Mouse (Mus musculus) embryonic facial prominence, embryonic 14.5 days (tissue): ENCODE results near the gene Eml4. TPM values are rescaled to one million over a fixed set of nuclear protein-coding genes. Genes with fewer than 3 reads are reported as not detected.

ENCODE experiments used
- ATAC-seq: fragments of 200-750 bp; cut with Nextera tagmentation; 2 replicates; pipeline ENCODE4 v1.8.0; 2017; ENCODE audit warnings: low read depth, moderate number of reproducible peaks, moderate TSS enrichment
- DNase-seq: peaks from one replicate; pipeline ENCODE4 v3.0.0-alpha.2; 2015; ENCODE audit warnings: low spot score
- H3K27ac ChIP-seq: fragments of 300-500 bp; sonication (generic); replicated peaks from 2 replicates; pipeline ENCODE4 v1.5.1; 2014; ENCODE audit warnings: low read depth, mild to moderate bottlenecking, low read length, moderate library complexity
- H3K27me3 ChIP-seq: fragments of 300-500 bp; sonication (generic); replicated peaks from 2 replicates; pipeline ENCODE4 v1.6.1; 2014; ENCODE audit warnings: low read length; ENCODE audit not compliant: control insufficient read depth, insufficient read depth
- H3K36me3 ChIP-seq: fragments of 300-500 bp; sonication (generic); 2 replicates; pipeline ENCODE4 v1.6.1; 2014; ENCODE audit warnings: low read length, mixed read lengths; ENCODE audit not compliant: control insufficient read depth, insufficient read depth
- H3K4me1 ChIP-seq: fragments of 300-500 bp; sonication (generic); 2 replicates; pipeline ENCODE4 v1.6.1; 2014; ENCODE audit warnings: antibody characterized with exemption, low read length; ENCODE audit not compliant: control insufficient read depth, insufficient read depth
- H3K4me2 ChIP-seq: fragments of 300-500 bp; sonication (generic); 2 replicates; pipeline ENCODE4 v1.6.1; 2014; ENCODE audit warnings: low read depth, mild to moderate bottlenecking, low read length, moderate library complexity, mixed read lengths
- H3K4me3 ChIP-seq: fragments of 300-500 bp; sonication (generic); 2 replicates; pipeline ENCODE4 v1.5.1; 2014; ENCODE audit warnings: low read depth, mild to moderate bottlenecking, low read length
- H3K9ac ChIP-seq: fragments of 300-500 bp; sonication (generic); 2 replicates; pipeline ENCODE4 v1.6.1; 2014; ENCODE audit warnings: low read depth, mild to moderate bottlenecking, low read length, moderate library complexity, mixed read lengths
- H3K9me3 ChIP-seq: fragments of 300-500 bp; sonication (generic); 2 replicates; pipeline ENCODE4 v1.6.1; 2016; ENCODE audit warnings: low read length; ENCODE audit not compliant: control insufficient read depth
- WGBS: fragments of 180-500 bp; shearing (Covaris S2); extraction: QIAGEN DNeasy Blood & Tissue Kit; methylation state at CpG from one replicate; pipeline ENCODE4 v1.1.7; 2014; 5-methylcytosine and 5-hydroxymethylcytosine counted together
- polyA plus RNA-seq: library from polyadenylated mRNA; unstranded; fragments of >200 nt; fragmentation: Nextera tagmentation; extraction: Ambion mirVana; gene quantifications from 2 replicates; pipeline ENCODE4 v1.2.1, GENCODE M21; 2014

Gene Eml4
- polyA plus RNA-seq, 1 experiment from 2014 or later: 35.3 TPM

- Histone ChIP-seq H3K9me3 (no peaks in the 10 kb centered on the region), H3K9ac (no peak overlapping the region), H3K4me2 (no peak overlapping the region), H3K4me1 (peaks cover 20% of the 10 kb centered on the region), H3K27me3 (no peaks in the 10 kb centered on the region), H3K4me3 (no peak overlapping the region), H3K27ac (no peak overlapping the region), H3K36me3 (no peaks in the 10 kb centered on the region)
- no peak for DNase-seq
- WGBS: 87% methylated on average over 3 of the region's 3 CpGs
- no peak for ATAC-seq
Measured at GRCm38 (mm10) chr17:83379791-83380190, 29.1 kb downstream of the Eml4 start.

- DNase-seq (no peak), ATAC-seq (no peak)
- H3K9ac ChIP-seq: no peak overlapping the region
- H3K4me2 ChIP-seq: no peak overlapping the region
- H3K4me3 ChIP-seq: no peak overlapping the region
- no peaks in the 10 kb centered on the region for H3K27me3 ChIP-seq
- no peaks in the 10 kb centered on the region for H3K36me3 ChIP-seq
- H3K27ac ChIP-seq: no peak overlapping the region
- no peaks in the 10 kb centered on the region for H3K9me3 ChIP-seq
- 90% methylated on average over 5 of the region's 5 CpGs for WGBS
- peaks cover 15% of the 10 kb centered on the region for H3K4me1 ChIP-seq
Measured at GRCm38 (mm10) chr17:83382752-83383151, 32.0 kb downstream of the Eml4 start.

- H3K27ac ChIP-seq: no peak overlapping the region
- H3K4me3 ChIP-seq: no peak overlapping the region
- WGBS: 81% methylated on average over 2 of the region's 2 CpGs
- H3K4me1 ChIP-seq: peaks cover 3% of the 10 kb centered on the region; the same call in 1 of the 2 replicates
- no peak overlapping the region for H3K4me2 ChIP-seq
- ATAC-seq: no peak
- no peaks in the 10 kb centered on the region for H3K9me3 ChIP-seq
- no peak for DNase-seq
- no peaks in the 10 kb centered on the region for H3K27me3 ChIP-seq
- no peaks in the 10 kb centered on the region for H3K36me3 ChIP-seq
- no peak overlapping the region for H3K9ac ChIP-seq
Measured at GRCm38 (mm10) chr17:83384981-83385380, 34.2 kb downstream of the Eml4 start.

- WGBS: 75% methylated on average over 3 of the region's 3 CpGs
- Histone ChIP-seq H3K36me3 (no peaks in the 10 kb centered on the region), H3K4me1 (no peaks in the 10 kb centered on the region), H3K27me3 (no peaks in the 10 kb centered on the region), H3K4me3 (no peak overlapping the region), H3K4me2 (no peak overlapping the region), H3K27ac (no peak overlapping the region), H3K9me3 (no peaks in the 10 kb centered on the region), H3K9ac (no peak overlapping the region)
- ATAC-seq (no peak), DNase-seq (no peak)
Measured at GRCm38 (mm10) chr17:83387161-83387560, 36.4 kb downstream of the Eml4 start.

GRCm38 (mm10) chr17:83394013-83394412 is 43.3 kb downstream of the Eml4 start:
- Histone ChIP-seq H3K27ac (no peak overlapping the region), H3K9me3 (no peaks in the 10 kb centered on the region), H3K4me3 (no peak overlapping the region), H3K36me3 (no peaks in the 10 kb centered on the region), H3K27me3 (no peaks in the 10 kb centered on the region), H3K4me2 (no peak overlapping the region), H3K9ac (no peak overlapping the region), H3K4me1 (no peaks in the 10 kb centered on the region)
- DNase-seq (no peak), ATAC-seq (no peak)
- WGBS: 90% methylated on average over 3 of the region's 3 CpGs

- Histone ChIP-seq H3K4me2 (no peak overlapping the region), H3K9ac (no peak overlapping the region)
Measured at GRCm38 (mm10) chr17:83397571-83398100, 46.9 kb downstream of the Eml4 start.

GRCm38 (mm10) chr17:83398756-83399155 is 48.0 kb downstream of the Eml4 start:
- Histone ChIP-seq H3K4me1 (no peaks in the 10 kb centered on the region), H3K9ac (no peak overlapping the region), H3K9me3 (no peaks in the 10 kb centered on the region), H3K27me3 (no peaks in the 10 kb centered on the region), H3K4me3 (no peak overlapping the region), H3K36me3 (peaks cover 8% of the 10 kb centered on the region), H3K27ac (no peak overlapping the region), H3K4me2 (no peak overlapping the region)
- 85% methylated on average over 1 of the region's 1 CpGs for WGBS
- ATAC-seq (no peak), DNase-seq (no peak)

More at GRCm38 (mm10) chr17:83397571-83398100, 46.9 kb downstream of the Eml4 start:
- DNase-seq (peak; percentile 34), ATAC-seq (no peak)
- Histone ChIP-seq H3K4me1 (no peaks in the 10 kb centered on the region), H3K27me3 (no peaks in the 10 kb centered on the region), H3K9me3 (no peaks in the 10 kb centered on the region), H3K36me3 (no peaks in the 10 kb centered on the region), H3K4me3 (no peak overlapping the region), H3K27ac (peak overlapping the region; percentile 67)
- 30% methylated on average over 6 of the region's 6 CpGs for WGBS

- no peak for DNase-seq
- Histone ChIP-seq H3K27ac (no peak overlapping the region), H3K36me3 (peaks cover 22% of the 10 kb centered on the region), H3K9me3 (no peaks in the 10 kb centered on the region), H3K27me3 (no peaks in the 10 kb centered on the region), H3K4me2 (no peak overlapping the region), H3K4me1 (no peaks in the 10 kb centered on the region), H3K9ac (no peak overlapping the region), H3K4me3 (no peak overlapping the region)
- no peak for ATAC-seq
- 80% methylated on average over 4 of the region's 4 CpGs for WGBS
Measured at GRCm38 (mm10) chr17:83430607-83431006, 79.9 kb downstream of the Eml4 start.

- H3K27ac ChIP-seq: no peak overlapping the region
- H3K4me1 ChIP-seq: no peaks in the 10 kb centered on the region
- H3K4me3 ChIP-seq: no peak overlapping the region
- H3K36me3 ChIP-seq: peaks cover 48% of the 10 kb centered on the region
- no peak for DNase-seq
- H3K27me3 ChIP-seq: no peaks in the 10 kb centered on the region
- H3K9me3 ChIP-seq: no peaks in the 10 kb centered on the region
- 75% methylated on average over 4 of the region's 4 CpGs for WGBS
- no peak for ATAC-seq
- H3K9ac ChIP-seq: no peak overlapping the region
- H3K4me2 ChIP-seq: no peak overlapping the region
Measured at GRCm38 (mm10) chr17:83443406-83443805, 92.7 kb downstream of the Eml4 start.
